Mouse (Mus musculus) brain, adult 2 months (tissue): ENCODE results near the gene Carmil1.

Source experiments
- DNase-seq: peaks from one replicate; pipeline ENCODE4 v3.0.0; 2011; ENCODE audit warnings: low read depth, low spot score

Gene Carmil1

GRCm38 (mm10) chr13:24260751-24261591 is 19.6 kb downstream of the Carmil1 start:
- peak; percentile 87 for DNase-seq

GRCm38 (mm10) chr13:24257809-24258208 is 22.8 kb downstream of the Carmil1 start:
- no peak for DNase-seq

GRCm38 (mm10) chr13:24253989-24254388 is 26.6 kb downstream of the Carmil1 start:
- peak; percentile 76 for DNase-seq

GRCm38 (mm10) chr13:24253551-24253950 is 27.0 kb downstream of the Carmil1 start:
- DNase-seq: no peak

GRCm38 (mm10) chr13:24251236-24251635 is 29.4 kb downstream of the Carmil1 start:
- DNase-seq: no peak

- DNase-seq: peak; percentile 58
These were observed 32.7 kb downstream of the Carmil1 start for GRCm38 (mm10) chr13:24247928-24248327.

- peak; percentile 73 for DNase-seq
These were observed 33.2 kb downstream of the Carmil1 start for GRCm38 (mm10) chr13:24247441-24247840.

GRCm38 (mm10) chr13:24246266-24246665 is 34.3 kb downstream of the Carmil1 start:
- DNase-seq: no peak

- DNase-seq: no peak
These were observed 36.0 kb downstream of the Carmil1 start for GRCm38 (mm10) chr13:24244613-24245012.

- no peak for DNase-seq
These were observed 36.6 kb downstream of the Carmil1 start for GRCm38 (mm10) chr13:24243964-24244363.

GRCm38 (mm10) chr13:24242429-24243106 is 38.0 kb downstream of the Carmil1 start:
- no peak for DNase-seq

GRCm38 (mm10) chr13:24241201-24241600 is 39.4 kb downstream of the Carmil1 start:
- no peak for DNase-seq

GRCm38 (mm10) chr13:24240430-24240829 is 40.2 kb downstream of the Carmil1 start:
- peak; percentile 30 for DNase-seq

- DNase-seq: peak; percentile 65
These were observed 42.0 kb downstream of the Carmil1 start for GRCm38 (mm10) chr13:24238456-24239120.

GRCm38 (mm10) chr13:24236736-24237135 is 43.9 kb downstream of the Carmil1 start:
- DNase-seq: peak; percentile 76

GRCm38 (mm10) chr13:24232750-24233149 is 47.8 kb downstream of the Carmil1 start:
- no peak for DNase-seq

- peak; percentile 61 for DNase-seq
These were observed 48.7 kb downstream of the Carmil1 start for GRCm38 (mm10) chr13:24231746-24232483.

- no peak for DNase-seq
These were observed 49.4 kb downstream of the Carmil1 start for GRCm38 (mm10) chr13:24231146-24231545.

- no peak for DNase-seq
These were observed 50.0 kb downstream of the Carmil1 start for GRCm38 (mm10) chr13:24230541-24231095.

GRCm38 (mm10) chr13:24223425-24224201 is 57.0 kb downstream of the Carmil1 start:
- DNase-seq: peak; percentile 63
